Mouse (Mus musculus): ENCODE results near the gene Cmtr1. TPM values are rescaled to one million over a fixed set of nuclear protein-coding genes. Genes with fewer than 3 reads are reported as not detected.

The Cmtr1 gene
- polyA plus RNA-seq, 1 experiment from 2014 or later = 114 TPM

GRCm38 (mm10) chr17:29702938-29703710, 42.7 kb downstream of the Cmtr1 start:
- H3K4me2 ChIP-seq = no peak overlapping the region
- no peak for DNase-seq
- WGBS = 79% methylated on average over 4 of the region's 4 CpGs
- no peaks in the 10 kb centered on the region for H3K9me3 ChIP-seq (ENCODE audit: low read depth, low read length)
- no peak for TF ChIP-seq CTCF (IDR thresholded peaks at IDR 0.05; ENCODE audit: low read depth)
- ATAC-seq (ENCODE audit: insufficient read depth) = no peak
- H3K9ac ChIP-seq = no peak overlapping the region
- H3K27ac ChIP-seq (ENCODE audit: low read depth) = no peak overlapping the region
- no peaks in the 10 kb centered on the region for H3K4me1 ChIP-seq (ENCODE audit: insufficient read depth)
- H3K4me3 ChIP-seq (ENCODE audit: low read depth, low read length) = no peak overlapping the region
- peaks cover 58% of the 10 kb centered on the region for H3K36me3 ChIP-seq (ENCODE audit: insufficient read depth)
- no peaks in the 10 kb centered on the region for H3K27me3 ChIP-seq (ENCODE audit: insufficient read depth, low read length)

DNA sequence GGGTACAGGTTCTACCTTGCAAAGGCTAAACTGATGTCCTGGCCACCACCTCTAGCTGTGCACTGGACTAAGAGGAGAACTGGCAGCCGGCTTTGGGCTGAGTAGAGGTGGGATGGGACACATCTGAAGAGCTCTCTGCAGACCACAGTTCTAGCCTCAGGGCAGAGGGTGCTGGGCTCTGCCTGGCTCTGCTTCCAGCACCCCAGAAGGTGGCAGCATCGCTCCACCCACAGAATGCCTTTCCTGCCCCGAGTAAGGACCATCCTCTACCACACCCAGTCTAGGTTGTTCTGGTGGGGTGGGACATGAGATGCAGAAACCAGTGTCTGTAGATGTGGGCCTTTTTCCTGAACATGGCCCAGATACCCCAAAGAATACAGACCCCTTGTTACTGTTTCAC, 44.4 kb downstream of the Cmtr1 start:
- no peak overlapping the region for H3K27ac ChIP-seq (ENCODE audit: low read depth)
- H3K4me2 ChIP-seq = no peak overlapping the region
- H3K36me3 ChIP-seq (ENCODE audit: insufficient read depth) = peaks cover 43% of the 10 kb centered on the region
- H3K9ac ChIP-seq = no peak overlapping the region
- no peaks in the 10 kb centered on the region for H3K9me3 ChIP-seq (ENCODE audit: low read depth, low read length)
- ATAC-seq (ENCODE audit: insufficient read depth) = peak; percentile 50
- H3K27me3 ChIP-seq (ENCODE audit: insufficient read depth, low read length) = no peaks in the 10 kb centered on the region
- peak; percentile 74 for DNase-seq
- peak; percentile 87 for TF ChIP-seq CTCF (IDR thresholded peaks at IDR 0.05; ENCODE audit: low read depth)
- no peaks in the 10 kb centered on the region for H3K4me1 ChIP-seq (ENCODE audit: insufficient read depth)
- H3K4me3 ChIP-seq (ENCODE audit: low read depth, low read length) = no peak overlapping the region
- WGBS = 30% methylated on average over 3 of the region's 3 CpGs

GRCm38 (mm10) chr17:29705881-29706280, 45.5 kb downstream of the Cmtr1 start:
- H3K36me3 ChIP-seq (ENCODE audit: insufficient read depth) = peaks cover 32% of the 10 kb centered on the region
- ATAC-seq (ENCODE audit: insufficient read depth) (no peak), DNase-seq (no peak)
- 60% methylated on average over 5 of the region's 5 CpGs for WGBS
- no peak overlapping the region for H3K9ac ChIP-seq
- H3K9me3 ChIP-seq (ENCODE audit: low read depth, low read length) = no peaks in the 10 kb centered on the region
- TF ChIP-seq CTCF (IDR thresholded peaks at IDR 0.05; ENCODE audit: low read depth) = no peak
- H3K27ac ChIP-seq (ENCODE audit: low read depth) = no peak overlapping the region
- no peak overlapping the region for H3K4me2 ChIP-seq
- H3K4me3 ChIP-seq (ENCODE audit: low read depth, low read length) = no peak overlapping the region
- peaks cover 9% of the 10 kb centered on the region for H3K4me1 ChIP-seq (ENCODE audit: insufficient read depth)
- no peaks in the 10 kb centered on the region for H3K27me3 ChIP-seq (ENCODE audit: insufficient read depth, low read length)

GRCm38 (mm10) chr17:29706981-29707545, 46.7 kb downstream of the Cmtr1 start:
- Histone ChIP-seq H3K27ac (ENCODE audit: low read depth) (no peak overlapping the region), H3K9me3 (ENCODE audit: low read depth, low read length) (no peaks in the 10 kb centered on the region), H3K27me3 (ENCODE audit: insufficient read depth, low read length) (no peaks in the 10 kb centered on the region), H3K9ac (no peak overlapping the region), H3K4me3 (ENCODE audit: low read depth, low read length) (no peak overlapping the region), H3K4me2 (no peak overlapping the region), H3K4me1 (ENCODE audit: insufficient read depth) (peaks cover 17% of the 10 kb centered on the region), H3K36me3 (ENCODE audit: insufficient read depth) (peaks cover 20% of the 10 kb centered on the region)
- no peak for TF ChIP-seq CTCF (IDR thresholded peaks at IDR 0.05; ENCODE audit: low read depth)
- 58% methylated on average over 5 of the region's 5 CpGs for WGBS
- no peak for ATAC-seq (ENCODE audit: insufficient read depth)
- no peak for DNase-seq

DNA sequence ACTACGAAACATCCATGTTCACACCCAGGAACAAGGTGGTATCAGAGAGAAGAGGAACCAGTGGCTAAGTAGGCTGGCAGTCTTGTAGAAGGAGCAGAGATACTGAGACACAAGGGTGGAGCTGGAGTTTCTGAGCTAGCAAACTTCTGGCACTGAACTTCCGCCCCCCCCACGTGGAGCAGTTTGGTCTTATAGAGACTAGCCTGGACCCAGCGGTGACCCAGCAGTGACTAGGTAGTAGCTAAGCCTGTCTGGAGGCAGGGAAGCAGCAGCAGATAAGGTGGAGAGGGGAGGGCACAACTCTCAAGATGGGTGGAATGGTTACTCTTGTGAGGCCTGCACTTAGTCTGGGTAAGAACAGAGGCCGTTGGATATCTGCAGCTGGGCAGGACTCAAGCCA, 48.4 kb downstream of the Cmtr1 start:
- Histone ChIP-seq H3K4me2 (no peak overlapping the region), H3K27me3 (ENCODE audit: insufficient read depth, low read length) (no peaks in the 10 kb centered on the region), H3K36me3 (ENCODE audit: insufficient read depth) (peaks cover 3% of the 10 kb centered on the region), H3K4me3 (ENCODE audit: low read depth, low read length) (no peak overlapping the region), H3K4me1 (ENCODE audit: insufficient read depth) (peaks cover 21% of the 10 kb centered on the region), H3K27ac (ENCODE audit: low read depth) (no peak overlapping the region), H3K9me3 (ENCODE audit: low read depth, low read length) (no peaks in the 10 kb centered on the region), H3K9ac (no peak overlapping the region)
- ATAC-seq (ENCODE audit: insufficient read depth) = no peak
- no peak for TF ChIP-seq CTCF (IDR thresholded peaks at IDR 0.05; ENCODE audit: low read depth)
- WGBS = 69% methylated on average over 5 of the region's 5 CpGs
- DNase-seq = no peak

DNA sequence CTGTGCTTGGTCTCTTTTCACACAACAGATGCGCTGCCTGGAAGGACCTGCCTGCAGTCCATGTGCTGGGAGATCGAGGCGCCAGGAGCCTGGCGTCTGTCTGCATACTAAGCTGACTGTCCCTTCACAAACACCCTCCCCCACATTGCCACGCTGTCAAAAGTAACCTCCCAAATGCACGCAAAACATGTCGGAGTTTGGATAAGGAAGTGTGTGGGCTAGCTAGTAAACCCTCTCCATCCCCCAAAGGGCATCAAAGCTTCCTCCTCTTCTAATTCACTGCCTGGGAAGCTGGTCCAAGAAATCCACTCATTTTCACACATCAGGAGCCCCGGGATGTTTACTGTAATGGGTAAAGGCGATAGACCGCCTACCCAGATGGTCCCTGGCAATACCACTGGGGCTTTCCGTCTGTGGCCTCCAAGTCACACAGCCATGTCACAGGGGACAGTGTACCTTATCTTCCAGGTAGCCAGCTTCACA, 50.2 kb downstream of the Cmtr1 start:
- 35% methylated on average over 11 of the region's 11 CpGs for WGBS
- no peak overlapping the region for H3K4me3 ChIP-seq (ENCODE audit: low read depth, low read length)
- peak; percentile 56; the same call in 1 of the 2 replicates for ATAC-seq (ENCODE audit: insufficient read depth)
- no peak overlapping the region for H3K9ac ChIP-seq
- no peak for TF ChIP-seq CTCF (IDR thresholded peaks at IDR 0.05; ENCODE audit: low read depth)
- no peaks in the 10 kb centered on the region for H3K27me3 ChIP-seq (ENCODE audit: insufficient read depth, low read length)
- DNase-seq = peak; percentile 74
- no peak overlapping the region; the same call in 1 of the 2 replicates for H3K27ac ChIP-seq (ENCODE audit: low read depth)
- no peaks in the 10 kb centered on the region for H3K36me3 ChIP-seq (ENCODE audit: insufficient read depth)
- no peaks in the 10 kb centered on the region for H3K9me3 ChIP-seq (ENCODE audit: low read depth, low read length)
- H3K4me2 ChIP-seq = no peak overlapping the region
- H3K4me1 ChIP-seq (ENCODE audit: insufficient read depth) = peaks cover 21% of the 10 kb centered on the region

DNA sequence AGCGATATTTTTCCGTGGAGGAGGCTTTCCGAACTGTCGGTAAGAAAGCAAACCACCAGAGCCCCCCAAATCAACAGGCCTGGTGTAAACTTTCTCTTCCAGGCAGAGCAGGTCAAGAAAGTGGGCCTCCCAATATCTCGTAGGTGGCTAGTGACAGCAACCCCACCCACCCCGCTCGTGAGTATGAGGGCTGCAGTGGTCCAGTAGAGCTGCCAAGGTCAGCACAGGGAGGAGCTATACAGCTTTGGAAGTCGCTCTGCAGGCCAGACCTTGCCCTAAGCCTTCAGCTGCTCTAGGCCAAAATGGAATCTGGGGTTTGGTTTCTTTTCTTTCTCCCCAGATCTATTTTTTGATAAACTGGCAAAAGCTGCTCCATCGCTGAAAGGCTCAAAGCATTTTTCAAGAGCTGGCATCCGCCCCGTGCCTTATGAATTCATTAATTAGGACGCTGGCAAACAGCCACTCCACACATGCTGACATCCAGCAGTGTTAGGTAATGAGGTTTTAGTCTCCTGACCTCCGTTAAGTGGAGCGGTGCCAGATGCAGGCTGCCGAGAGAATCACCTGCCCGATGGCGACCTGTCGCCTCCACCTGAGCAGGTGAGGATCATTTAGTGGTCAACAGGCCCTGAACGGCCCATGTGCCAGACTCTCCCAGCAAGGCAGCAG, 50.8 kb downstream of the Cmtr1 start:
- H3K4me1 ChIP-seq (ENCODE audit: insufficient read depth) = peaks cover 25% of the 10 kb centered on the region
- ATAC-seq (ENCODE audit: insufficient read depth) = no peak
- no peak overlapping the region for H3K9ac ChIP-seq
- no peak overlapping the region for H3K27ac ChIP-seq (ENCODE audit: low read depth)
- whole genome bisulfite sequencing = 47% methylated on average over 19 of the region's 19 CpGs
- DNase-seq = peak; percentile 27
- H3K27me3 ChIP-seq (ENCODE audit: insufficient read depth, low read length) = no peaks in the 10 kb centered on the region
- H3K4me3 ChIP-seq (ENCODE audit: low read depth, low read length) = no peak overlapping the region
- no peaks in the 10 kb centered on the region for H3K9me3 ChIP-seq (ENCODE audit: low read depth, low read length)
- no peak overlapping the region for H3K4me2 ChIP-seq
- no peak for TF ChIP-seq CTCF (IDR thresholded peaks at IDR 0.05; ENCODE audit: low read depth)
- no peaks in the 10 kb centered on the region for H3K36me3 ChIP-seq (ENCODE audit: insufficient read depth)

Data from lung, embryonic 14.5 days (tissue).